23 mouse cellular contexts compared by ENCODE assay signal in the genomic region with DNA sequence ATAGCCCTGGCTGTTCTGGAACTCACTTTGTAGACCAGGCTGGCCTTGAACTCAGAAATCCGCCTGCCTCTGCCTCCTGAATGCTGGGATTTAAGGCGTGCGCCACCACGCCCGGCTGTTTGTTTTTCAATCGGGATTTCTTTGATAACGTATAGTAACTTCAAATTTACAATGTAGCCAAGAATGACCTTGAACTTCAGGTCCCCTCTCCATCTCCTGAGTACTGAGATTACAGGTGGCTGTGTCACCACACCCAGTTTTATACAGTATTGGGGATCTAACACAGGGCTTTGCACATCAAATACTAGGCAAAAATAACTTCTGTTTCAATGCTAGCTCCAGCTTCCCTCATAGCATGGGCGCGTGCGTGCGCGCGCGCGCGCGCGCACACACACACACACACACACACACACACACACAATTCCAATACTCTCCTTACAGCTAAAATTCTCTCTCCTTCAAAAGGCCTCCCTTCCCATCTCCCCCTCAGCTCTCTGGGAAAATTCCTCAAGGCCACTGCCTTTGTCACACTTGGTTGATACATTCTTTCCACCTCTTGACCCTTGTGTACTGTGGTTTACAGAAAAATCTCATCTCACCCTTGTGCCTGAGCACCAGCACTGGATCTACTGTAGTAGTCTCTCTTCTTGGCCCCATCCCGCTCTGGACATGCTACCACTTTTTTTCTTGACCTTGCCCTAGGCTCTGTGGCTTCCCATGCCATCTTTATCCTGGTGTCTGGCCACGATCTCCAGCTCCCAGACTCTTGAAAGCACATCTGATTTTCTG. TPM values are rescaled to one million over a fixed set of nuclear protein-coding genes. Genes with fewer than 3 reads are reported as not detected.
A peak's percentile ranks its signal among the peaks of the same experiment; 100 is the strongest.
DNase-seq lines count a peak whose midpoint lies in the region; ATAC-seq and TF ChIP-seq lines count a peak whose summit lies in the region.
"Had no signal": no experiment of that assay in that cellular context is flagged by ENCODE, and none has a peak within 500 bp of the region (broad histone marks: within the 10 kb centered on the region; RNA-seq: fewer than 3 reads in every experiment).

No protein-coding gene starts in this region.

- H3K4me3 ChIP-seq in heart, embryonic 10.5 days, result no peak overlapping the region
- no peak overlapping the region for H3K4me3 ChIP-seq in heart, embryonic 12.5 days
- no peak overlapping the region for H3K4me3 ChIP-seq in lung, postnatal 0 days (ENCODE audit: low read depth, low read length)
- H3K4me3 ChIP-seq: embryonic facial prominence, embryonic 12.5 days; embryonic facial prominence, embryonic 15.5 days; gastrocnemius, adult 2 months; hindbrain, embryonic 12.5 days; hindbrain, embryonic 15.5 days had no signal

- WGBS in heart, embryonic 10.5 days, result 90% methylated on average over 20 of the region's 20 CpGs
- WGBS in heart, embryonic 12.5 days, result 90% methylated on average over 20 of the region's 20 CpGs
- WGBS in lung, postnatal 0 days, result 86% methylated on average over 20 of the region's 20 CpGs

- H3K27me3 ChIP-seq in heart, embryonic 10.5 days (ENCODE audit: insufficient read depth, poor library complexity, severe bottlenecking), result peaks cover 12% of the 10 kb centered on the region; the same call in 1 of the 2 replicates
- peaks cover 3% of the 10 kb centered on the region; the same call in 1 of the 2 replicates for H3K27me3 ChIP-seq in heart, embryonic 12.5 days (replicated peaks)
- no peaks in the 10 kb centered on the region for H3K27me3 ChIP-seq in lung, postnatal 0 days (replicated peaks; ENCODE audit: insufficient read depth, low read length)
- H3K27me3 ChIP-seq: embryonic facial prominence, embryonic 15.5 days; hindbrain, embryonic 15.5 days had no signal

- DNase-seq in heart, embryonic 10.5 days (ENCODE audit: low spot score), result peak; percentile 68
- peak; percentile 69 for DNase-seq in testis, postnatal 14 days (ENCODE audit: low spot score)
- DNase-seq in testis, postnatal 10 days (ENCODE audit: low spot score), result no peak
- peak; percentile 60 for DNase-seq in ZHBTc4 (ENCODE audit: low read depth, low spot score)
- no peak for DNase-seq in kidney, postnatal 36 days
- DNase-seq in lung, postnatal 0 days (ENCODE audit: low spot score), result no peak
- DNase-seq: adrenal gland, postnatal 10 days; B cell, adult 2 months; cerebellum, adult 11 months; cerebellum, adult 2 months; cerebellum, postnatal 25 days; forebrain, postnatal 0 days; gastrocnemius, adult 2 months; gastrocnemius, postnatal 14 days; heart, adult 11 months had no signal

- no peak overlapping the region for H3K27ac ChIP-seq in heart, embryonic 10.5 days
- no peak overlapping the region for H3K27ac ChIP-seq in heart, embryonic 12.5 days (ENCODE audit: poor library complexity, severe bottlenecking)
- no peak overlapping the region for H3K27ac ChIP-seq in lung, postnatal 0 days (ENCODE audit: low read length)
- H3K27ac ChIP-seq: embryonic facial prominence, embryonic 12.5 days; embryonic facial prominence, embryonic 15.5 days; gastrocnemius, adult 2 months; hindbrain, embryonic 12.5 days; hindbrain, embryonic 15.5 days had no signal

- no peak for ATAC-seq in heart, embryonic 12.5 days (ENCODE audit: insufficient number of reproducible peaks, low FRiP score)
- ATAC-seq in lung, postnatal 0 days, result no peak
- ATAC-seq: forebrain, embryonic 14.5 days; forebrain, postnatal 0 days had no signal

- H3K4me2 ChIP-seq in heart, embryonic 12.5 days, result no peak overlapping the region
- H3K4me2 ChIP-seq in lung, postnatal 0 days (replicated peaks; ENCODE audit: low read depth, low read length), result no peak overlapping the region
- H3K4me2 ChIP-seq: embryonic facial prominence, embryonic 12.5 days; embryonic facial prominence, embryonic 15.5 days; hindbrain, embryonic 12.5 days; hindbrain, embryonic 15.5 days had no signal

- H3K9ac ChIP-seq in heart, embryonic 12.5 days, result no peak overlapping the region
- H3K9ac ChIP-seq in lung, postnatal 0 days (replicated peaks; ENCODE audit: low read depth), result no peak overlapping the region
- H3K9ac ChIP-seq: embryonic facial prominence, embryonic 12.5 days; embryonic facial prominence, embryonic 15.5 days; forebrain, postnatal 0 days; hindbrain, embryonic 12.5 days; hindbrain, embryonic 15.5 days had no signal

- peaks cover 18% of the 10 kb centered on the region for H3K36me3 ChIP-seq in heart, embryonic 10.5 days
- H3K36me3 ChIP-seq in heart, embryonic 12.5 days, result peaks cover 15% of the 10 kb centered on the region
- H3K36me3 ChIP-seq in lung, postnatal 0 days (ENCODE audit: insufficient read depth, low read length), result peaks cover 2% of the 10 kb centered on the region; the same call in 1 of the 2 replicates

- no peak for TF ChIP-seq CTCF in lung, postnatal 0 days (IDR thresholded peaks at IDR 0.05)

- H3K4me1 ChIP-seq in heart, embryonic 10.5 days, result peaks cover 25% of the 10 kb centered on the region
- H3K4me1 ChIP-seq in heart, embryonic 12.5 days (replicated peaks), result peaks cover 21% of the 10 kb centered on the region
- peaks cover 8% of the 10 kb centered on the region; the same call in 1 of the 2 replicates for H3K4me1 ChIP-seq in lung, postnatal 0 days (ENCODE audit: insufficient read depth, low read depth, low read length)

- no peaks in the 10 kb centered on the region for H3K9me3 ChIP-seq in heart, embryonic 10.5 days
- H3K9me3 ChIP-seq in heart, embryonic 12.5 days (replicated peaks), result no peaks in the 10 kb centered on the region
- H3K9me3 ChIP-seq in lung, postnatal 0 days (ENCODE audit: low read length), result no peaks in the 10 kb centered on the region
- H3K9me3 ChIP-seq: embryonic facial prominence, embryonic 12.5 days; embryonic facial prominence, embryonic 15.5 days; hindbrain, embryonic 12.5 days; hindbrain, embryonic 15.5 days had no signal

- no peak for TF ChIP-seq EP300 in lung, postnatal 0 days (IDR thresholded peaks at IDR 0.05)

RNA-seq across cellular contexts. Expression of a gene that starts 2.3 kb away (rescaled TPM):
- 22.3 and 22.7 TPM in 2 replicates for polyA plus RNA-seq in heart, embryonic 10.5 days (2016; fragmentation: Nextera tagmentation; extraction: Ambion mirVana)
- 17.8 and 20.5 TPM in 2 replicates for polyA plus RNA-seq in heart, embryonic 12.5 days (2016; fragmentation: Nextera tagmentation; extraction: Ambion mirVana)
- 13.0 and 14.4 TPM in 2 replicates for polyA plus RNA-seq in lung, postnatal 0 days (2015; fragmentation: Nextera tagmentation; extraction: Ambion mirVana)

RNA-seq across cellular contexts. Expression of a gene that starts 7.2 kb away (rescaled TPM):
- polyA plus RNA-seq in heart, embryonic 10.5 days (2016; fragmentation: Nextera tagmentation; extraction: Ambion mirVana), result 0.71 and 1.4 TPM in 2 replicates
- polyA plus RNA-seq in heart, embryonic 12.5 days (2016; fragmentation: Nextera tagmentation; extraction: Ambion mirVana), result 0.64 and 0.77 TPM in 2 replicates
- polyA plus RNA-seq in lung, postnatal 0 days (2015; fragmentation: Nextera tagmentation; extraction: Ambion mirVana), result 0.15 and 0.33 TPM in 2 replicates

RNA-seq across cellular contexts. Expression of a gene that starts 7.5 kb away (rescaled TPM):
- polyA plus RNA-seq in heart, embryonic 10.5 days (2016; fragmentation: Nextera tagmentation; extraction: Ambion mirVana), result 0.48 and 0.69 TPM in 2 replicates
- not detected in 2 replicates for polyA plus RNA-seq in heart, embryonic 12.5 days (2016; fragmentation: Nextera tagmentation; extraction: Ambion mirVana)
- not detected in 2 replicates for polyA plus RNA-seq in lung, postnatal 0 days (2015; fragmentation: Nextera tagmentation; extraction: Ambion mirVana)
- polyA plus RNA-seq: embryonic facial prominence, embryonic 12.5 days; heart, embryonic 14.5 days; heart, postnatal 0 days had no signal

RNA-seq across cellular contexts. Expression of a gene that starts 11.0 kb away (rescaled TPM):
- polyA plus RNA-seq in heart, embryonic 10.5 days (2016; fragmentation: Nextera tagmentation; extraction: Ambion mirVana), result 86.3 and 91.2 TPM in 2 replicates
- polyA plus RNA-seq in heart, embryonic 12.5 days (2016; fragmentation: Nextera tagmentation; extraction: Ambion mirVana), result 71.9 and 73.7 TPM in 2 replicates
- 40.4 and 42.5 TPM in 2 replicates for polyA plus RNA-seq in lung, postnatal 0 days (2015; fragmentation: Nextera tagmentation; extraction: Ambion mirVana)

RNA-seq across cellular contexts. Expression of a gene that starts 11.1 kb away (rescaled TPM):
- 27.1 and 30.3 TPM in 2 replicates for polyA plus RNA-seq in heart, embryonic 10.5 days (2016; fragmentation: Nextera tagmentation; extraction: Ambion mirVana)
- polyA plus RNA-seq in heart, embryonic 12.5 days (2016; fragmentation: Nextera tagmentation; extraction: Ambion mirVana), result 22.2 and 22.5 TPM in 2 replicates
- 15.7 and 17.5 TPM in 2 replicates for polyA plus RNA-seq in lung, postnatal 0 days (2015; fragmentation: Nextera tagmentation; extraction: Ambion mirVana)

Comparison
In these comparisons a context has a peak if more than half of its experiments do, and no peak if none do; other contexts are left out.
1. DNase-seq: peak in heart, embryonic 10.5 days (single experiment), testis, postnatal 14 days (single experiment) and ZHBTc4 (single experiment); none in testis, postnatal 10 days (single experiment), kidney, postnatal 36 days (0 of 2) and lung, postnatal 0 days (single experiment).